Mouse (Mus musculus): ENCODE data around the gene Gm9573.

GRCm38 (mm10) chr17:35584330-35584937 lies 42.0 kb downstream of the Gm9573 start:
- peak; percentile 92 for TF ChIP-seq CTCF (IDR thresholded peaks at IDR 0.05; ENCODE audit: extremely low read depth, insufficient read depth, low read length)
- no peak for TF ChIP-seq POLR2A (IDR thresholded peaks at IDR 0.05; ENCODE audit: extremely low read depth, insufficient read depth, low read length)

Measured in cortical plate, adult 2 months (tissue).